Mouse (Mus musculus): ENCODE results near the gene Fzr1. TPM values are rescaled to one million over a fixed set of nuclear protein-coding genes. Genes with fewer than 3 reads are reported as not detected.

Gene Fzr1
- total and polyA plus RNA-seq, 3 experiments: 33.1 to 75.4 (median 44.5) TPM

DNA sequence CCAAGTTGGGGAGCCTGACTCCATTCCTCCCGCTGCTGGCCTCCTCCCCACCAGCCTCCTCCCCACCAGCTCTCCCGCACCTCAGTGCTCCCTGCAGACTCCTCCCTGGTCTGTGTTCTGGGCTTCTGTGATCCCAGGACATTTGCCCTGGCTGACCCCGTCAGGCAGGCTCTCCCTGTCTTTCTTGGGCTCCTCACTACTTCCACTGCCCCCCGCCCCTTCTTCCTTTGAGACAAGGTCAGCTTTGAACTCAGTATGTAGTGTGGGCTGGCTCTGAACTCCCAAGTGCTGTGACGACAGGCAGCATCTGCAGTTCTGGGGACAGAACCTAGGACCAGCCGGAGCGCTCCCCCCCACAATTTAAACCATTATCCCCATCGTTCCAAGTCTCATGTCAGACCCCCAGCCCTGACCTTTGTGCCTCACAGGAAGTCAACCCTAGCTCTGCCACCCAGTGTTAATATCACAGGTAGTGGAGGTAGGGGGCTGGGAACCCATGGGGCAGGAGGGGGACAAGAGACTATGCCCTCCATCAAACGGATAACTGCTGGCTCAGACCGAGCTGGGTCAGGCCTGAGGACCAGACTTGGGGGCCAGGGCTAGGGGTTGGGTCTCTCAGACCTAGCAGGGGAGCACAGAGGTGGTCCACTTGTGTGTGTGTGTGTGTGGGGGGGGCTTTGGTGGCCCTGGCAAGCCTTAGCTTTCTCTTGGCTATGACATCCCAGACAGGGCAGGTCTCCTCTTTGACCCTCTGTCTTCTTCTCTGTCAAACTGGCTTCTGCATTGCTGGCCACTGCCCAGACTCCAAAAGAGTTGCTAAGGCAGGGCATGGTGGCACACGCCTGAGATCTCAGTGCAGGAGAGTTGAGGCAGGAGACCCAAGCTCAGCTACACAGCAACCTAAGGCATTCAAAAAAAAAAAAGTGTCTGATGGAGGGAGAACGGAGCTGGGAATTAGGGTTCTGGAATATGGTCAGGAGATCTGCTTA is 39.2 kb upstream of the Fzr1 start:
- Histone ChIP-seq H3K27ac (ENCODE audit: insufficient read depth, low read depth) (no peak overlapping the region), H3K4me1 (ENCODE audit: control insufficient read depth in 1 of 2, insufficient read depth in 2 of 2) (peaks cover 27 to 36% of the 10 kb centered on the region in 2 experiments), H3K36me3 (replicated peaks in 1 of 2; ENCODE audit: control insufficient read depth in 1 of 2, insufficient read depth in 1 of 2, low read length in 1 of 2) (peaks cover 31 to 58% of the 10 kb centered on the region in 2 experiments), H3K9ac (ENCODE audit: insufficient read depth, low read depth) (no peak overlapping the region), H3K79me2 (replicated peaks; ENCODE audit: control insufficient read depth, extremely low read depth, insufficient read depth, poor library complexity, severe bottlenecking) (peaks cover 10% of the 10 kb centered on the region), H3K9me3 (replicated peaks; ENCODE audit: low read length) (no peaks in the 10 kb centered on the region), H3K4me2 (ENCODE audit: insufficient read depth, low read depth, poor library complexity, severe bottlenecking) (no peak overlapping the region), H3K4me3 (replicated peaks in 1 of 3; ENCODE audit: low read depth in 2 of 3, low read length in 2 of 3, poor library complexity in 1 of 3) (no peak overlapping the region), H3K27me3 (replicated peaks) (no peaks in the 10 kb centered on the region)
- no peak for DNase-seq (ENCODE audit: extremely low read depth)
- in situ Hi-C loops (cut with MboI; ENCODE audit: low pct_ligation_motif_present, low pct_unique_long_range_greater_than_20kb, low sequenced_read_pairs) (no loop called here), dilution Hi-C loops (cut with MboI; ENCODE audit: extremely low pct_ligation_motif_present, extremely low pct_unique_long_range_greater_than_20kb, low sequenced_read_pairs) (no loop called here)
- TF ChIP-seq JUN (IDR thresholded peaks at IDR 0.05; ENCODE audit: insufficient read depth, low read depth, low read length): no peak
- TF ChIP-seq USF1 (IDR thresholded peaks at IDR 0.05; ENCODE audit: low read depth, low read length): no peak
- no peak for TF ChIP-seq EP300 (IDR thresholded peaks at IDR 0.05; ENCODE audit: low read length)
- no peak for TF ChIP-seq ZMIZ1 (IDR thresholded peaks at IDR 0.05; ENCODE audit: low read depth, low read length)
- TF ChIP-seq JUND (conservative IDR thresholded peaks at IDR 0.05; ENCODE audit: low read depth, low read length): no peak
- no peak for TF ChIP-seq RCOR1 (conservative IDR thresholded peaks at IDR 0.05; ENCODE audit: low read depth, low read length)
- no peak for TF ChIP-seq CTCF (conservative IDR thresholded peaks at IDR 0.05 in 1 of 2, IDR thresholded peaks at IDR 0.05 in 1 of 2; ENCODE audit: low read depth in 2 of 2, low read length in 2 of 2)
- no peak for TF ChIP-seq TCF12 (IDR thresholded peaks at IDR 0.05; ENCODE audit: low read depth, low read length)
- no peak for TF ChIP-seq USF2 (conservative IDR thresholded peaks at IDR 0.05; ENCODE audit: low read depth, low read length)
- TF ChIP-seq MAZ (IDR thresholded peaks at IDR 0.05; ENCODE audit: low read depth, low read length): no peak
- TF ChIP-seq GABPA (IDR thresholded peaks at IDR 0.05; ENCODE audit: insufficient replicate concordance, low read depth, low read length): no peak

DNA sequence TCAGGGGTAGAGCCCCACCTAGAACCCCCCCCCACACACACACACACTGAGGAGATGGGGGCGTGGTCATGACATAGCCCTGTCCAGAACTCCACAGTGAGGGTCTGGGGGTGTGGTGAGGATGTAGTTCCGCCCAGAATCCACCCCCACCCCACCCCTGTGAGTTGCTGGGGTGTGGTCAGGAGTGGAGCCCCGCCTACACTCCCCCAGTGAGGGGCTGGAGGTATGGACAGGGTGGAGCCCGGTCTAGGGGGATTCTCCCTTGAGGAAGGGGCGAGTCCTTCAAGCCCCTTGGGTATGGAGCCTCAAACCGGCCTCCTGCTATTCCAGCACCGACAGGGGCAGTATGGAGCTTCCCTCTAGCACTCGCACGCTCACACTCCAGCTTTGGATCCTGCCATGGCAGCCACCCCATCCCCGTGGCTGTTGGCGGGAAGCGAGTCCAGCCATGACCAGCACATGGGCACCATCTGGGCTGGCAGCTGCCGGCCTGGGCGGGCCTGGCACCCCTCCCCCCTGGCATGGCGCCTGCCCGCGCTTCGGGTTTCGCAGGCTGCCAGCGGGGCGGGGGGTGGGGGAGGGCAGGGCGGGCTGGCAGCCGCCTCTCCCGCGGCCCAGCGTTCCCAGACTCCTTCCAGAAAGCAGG is 38.4 kb upstream of the Fzr1 start:
- Histone ChIP-seq H3K79me2 (replicated peaks; ENCODE audit: control insufficient read depth, extremely low read depth, insufficient read depth, poor library complexity, severe bottlenecking) (peaks cover 10% of the 10 kb centered on the region; the same call in 1 of the 2 replicates), H3K4me1 (ENCODE audit: control insufficient read depth in 1 of 2, insufficient read depth in 2 of 2) (peaks cover 35 to 44% of the 10 kb centered on the region in 2 experiments), H3K27me3 (replicated peaks) (no peaks in the 10 kb centered on the region), H3K9ac (ENCODE audit: insufficient read depth, low read depth) (no peak overlapping the region), H3K36me3 (replicated peaks in 1 of 2; ENCODE audit: control insufficient read depth in 1 of 2, insufficient read depth in 1 of 2, low read length in 1 of 2) (peaks cover 31 to 64% of the 10 kb centered on the region in 2 experiments), H3K4me2 (ENCODE audit: insufficient read depth, low read depth, poor library complexity, severe bottlenecking) (no peak overlapping the region), H3K4me3 (replicated peaks in 1 of 3; ENCODE audit: low read depth in 2 of 3, low read length in 2 of 3, poor library complexity in 1 of 3) (no peak overlapping the region), H3K27ac (ENCODE audit: insufficient read depth, low read depth) (no peak overlapping the region), H3K9me3 (replicated peaks; ENCODE audit: low read length) (no peaks in the 10 kb centered on the region)
- dilution Hi-C loops (cut with MboI; ENCODE audit: extremely low pct_ligation_motif_present, extremely low pct_unique_long_range_greater_than_20kb, low sequenced_read_pairs): no loop called here
- in situ Hi-C loops (cut with MboI; ENCODE audit: low pct_ligation_motif_present, low pct_unique_long_range_greater_than_20kb, low sequenced_read_pairs): no loop called here
- TF ChIP-seq NRF1 (IDR thresholded peaks at IDR 0.05; ENCODE audit: low read depth, low read length): no peak
- no peak for TF ChIP-seq ZNF384 (IDR thresholded peaks at IDR 0.05; ENCODE audit: low read depth, low read length)
- no peak for TF ChIP-seq ZC3H11A (IDR thresholded peaks at IDR 0.05; ENCODE audit: low read depth, low read length)
- no peak for TF ChIP-seq JUN (IDR thresholded peaks at IDR 0.05; ENCODE audit: insufficient read depth, low read depth, low read length)
- TF ChIP-seq MEF2A (IDR thresholded peaks at IDR 0.05; ENCODE audit: borderline replicate concordance, low read depth, low read length): no peak
- TF ChIP-seq MXI1 (IDR thresholded peaks at IDR 0.05; ENCODE audit: low read depth, low read length): no peak
- TF ChIP-seq MYC (IDR thresholded peaks at IDR 0.05; ENCODE audit: low read depth, low read length): no peak
- no peak for TF ChIP-seq BHLHE40 (IDR thresholded peaks at IDR 0.05; ENCODE audit: low read depth, low read length)
- TF ChIP-seq HCFC1 (IDR thresholded peaks at IDR 0.05; ENCODE audit: low read depth, low read length): no peak
- no peak for TF ChIP-seq RAD21 (IDR thresholded peaks at IDR 0.05; ENCODE audit: low read depth, low read length)
- TF ChIP-seq UBTF (IDR thresholded peaks at IDR 0.05; ENCODE audit: low read depth, low read length): no peak
- TF ChIP-seq RCOR1 (conservative IDR thresholded peaks at IDR 0.05; ENCODE audit: low read depth, low read length): no peak
- DNase-seq (ENCODE audit: extremely low read depth): no peak
